Mouse (Mus musculus) spleen, adult 2 months (tissue): ENCODE measurements at regions not wholly inside any gene's neighbourhood (a gene's known extent, or its start where the extent isn't known, plus 50 kb on each side); places are given as distances from the start of the nearest gene placed in this dataset.

Source experiments
- CTCF ChIP-seq: fragments of 200-500 bp; IDR thresholded peaks from 2 replicates; pipeline ENCODE4 v1.5.1; 2011; ENCODE audit warnings: mild to moderate bottlenecking, inconsistent platforms; ENCODE audit not compliant: insufficient read depth, insufficient read length, insufficient replicate concordance; ENCODE audit errors: extremely low read depth
- POLR2A ChIP-seq: fragments of 200-500 bp; IDR thresholded peaks from 2 replicates; pipeline ENCODE4 v1.6.1; 2011; ENCODE audit warnings: low read depth, low read length, inconsistent platforms

DNA sequence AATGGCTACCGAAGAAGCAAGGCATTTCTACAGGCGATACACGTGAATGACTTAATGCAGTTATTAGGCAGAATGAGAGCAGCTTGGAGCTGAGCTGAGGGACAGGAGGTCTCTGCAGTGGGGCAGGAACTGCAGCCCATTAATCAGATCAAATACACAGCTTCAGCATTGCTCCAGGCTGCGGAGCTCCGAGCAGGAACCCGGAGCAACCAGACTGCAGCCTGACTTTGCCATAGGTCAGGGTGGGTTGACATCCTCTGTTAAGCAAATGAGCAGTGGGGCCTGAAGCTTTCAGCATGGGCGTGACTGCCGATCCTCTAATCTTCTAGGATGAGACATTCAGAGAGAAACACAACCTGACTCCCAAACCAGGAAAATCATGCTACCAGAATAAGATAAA, 555.4 kb upstream of the Slc35b3 start:
- TF ChIP-seq CTCF: no peak
- TF ChIP-seq POLR2A: no peak
